Mouse (Mus musculus) cerebellum, adult 2 months (tissue): ENCODE results near the gene Asic3.

Experiments
- CTCF ChIP-seq: fragments of 200-500 bp; IDR thresholded peaks from 2 replicates; pipeline ENCODE4 v1.5.1; 2011; ENCODE audit warnings: low read depth, mild to moderate bottlenecking, control low read depth, low read length, moderate library complexity, borderline replicate concordance; ENCODE audit not compliant: insufficient read depth
- POLR2A ChIP-seq: fragments of 200-500 bp; IDR thresholded peaks from 2 replicates; pipeline ENCODE4 v1.6.1; 2011; ENCODE audit warnings: low read length, control low read depth, borderline replicate concordance; ENCODE audit not compliant: insufficient read depth

- TF ChIP-seq CTCF (no peak), POLR2A (no peak)
These were observed 27.2 kb upstream of the Asic3 start for GRCm38 (mm10) chr5:24385887-24386550.
